Mouse (Mus musculus): ENCODE results near the gene P4htm. TPM values are rescaled to one million over a fixed set of nuclear protein-coding genes. Genes with fewer than 3 reads are reported as not detected.
"Not testable (repeated sequence)": the region's sequence is repeated elsewhere in the genome, so short reads cannot be mapped to it uniquely, and the experiment has no call there.

P4htm gene
- polyA plus RNA-seq, 1 experiment from 2014 or later, result 16.4 TPM

- not testable (repeated sequence) for H3K4me3 ChIP-seq; H3K27ac ChIP-seq (replicated peaks); H3K4me2 ChIP-seq (replicated peaks); H3K9ac ChIP-seq (replicated peaks); H3K9me3 ChIP-seq; ATAC-seq (ENCODE audit: low FRiP score, low read depth); H3K27me3 ChIP-seq; H3K4me1 ChIP-seq
- 95% methylated on average over 5 of the region's 5 CpGs for WGBS
- H3K36me3 ChIP-seq, result peaks cover 95% of the 10 kb centered on the region
These were observed 10.5 kb upstream of the P4htm start for GRCm38 (mm10) chr9:108607929-108608328.

GRCm38 (mm10) chr9:108601986-108602385 is 4.5 kb upstream of the P4htm start:
- no peak overlapping the region for H3K27ac ChIP-seq (replicated peaks)
- no peak overlapping the region for H3K9ac ChIP-seq (replicated peaks)
- peaks cover 3% of the 10 kb centered on the region for H3K4me1 ChIP-seq
- WGBS, result 91% methylated on average over 4 of the region's 4 CpGs
- H3K4me2 ChIP-seq (replicated peaks), result no peak overlapping the region
- peaks cover 49% of the 10 kb centered on the region for H3K36me3 ChIP-seq
- no peaks in the 10 kb centered on the region for H3K9me3 ChIP-seq
- H3K27me3 ChIP-seq, result no peaks in the 10 kb centered on the region
- ATAC-seq (ENCODE audit: low FRiP score, low read depth), result no peak
- no peak overlapping the region for H3K4me3 ChIP-seq

DNA sequence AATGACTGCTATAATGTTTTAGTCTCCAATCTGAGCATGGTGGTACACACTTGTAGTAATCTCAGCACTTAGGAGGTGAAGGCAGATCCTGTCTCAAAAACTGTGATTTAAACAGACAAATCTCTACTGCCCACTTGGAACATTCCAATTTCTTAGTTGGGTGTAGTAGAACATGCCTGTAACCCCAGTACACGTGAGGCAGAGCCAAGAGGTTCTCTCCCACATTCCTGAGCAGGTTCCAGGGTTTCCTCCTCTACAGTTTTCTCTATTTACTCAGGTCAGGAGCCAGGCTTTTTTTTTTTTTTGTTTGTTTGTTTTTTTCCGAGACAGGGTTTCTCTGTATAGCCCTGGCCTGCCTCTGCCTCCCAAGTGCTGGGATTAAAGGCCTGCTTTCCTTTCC is 2.5 kb upstream of the P4htm start:
- no peaks in the 10 kb centered on the region for H3K27me3 ChIP-seq
- WGBS, result 59% methylated on average over 2 of the region's 2 CpGs
- H3K9me3 ChIP-seq, result no peaks in the 10 kb centered on the region
- H3K9ac ChIP-seq (replicated peaks), result no peak overlapping the region
- ATAC-seq (ENCODE audit: low FRiP score, low read depth), result no peak
- peaks cover 15% of the 10 kb centered on the region for H3K4me1 ChIP-seq
- peaks cover 31% of the 10 kb centered on the region for H3K36me3 ChIP-seq
- H3K4me2 ChIP-seq (replicated peaks), result no peak overlapping the region
- H3K4me3 ChIP-seq, result no peak overlapping the region
- no peak overlapping the region for H3K27ac ChIP-seq (replicated peaks)

DNA sequence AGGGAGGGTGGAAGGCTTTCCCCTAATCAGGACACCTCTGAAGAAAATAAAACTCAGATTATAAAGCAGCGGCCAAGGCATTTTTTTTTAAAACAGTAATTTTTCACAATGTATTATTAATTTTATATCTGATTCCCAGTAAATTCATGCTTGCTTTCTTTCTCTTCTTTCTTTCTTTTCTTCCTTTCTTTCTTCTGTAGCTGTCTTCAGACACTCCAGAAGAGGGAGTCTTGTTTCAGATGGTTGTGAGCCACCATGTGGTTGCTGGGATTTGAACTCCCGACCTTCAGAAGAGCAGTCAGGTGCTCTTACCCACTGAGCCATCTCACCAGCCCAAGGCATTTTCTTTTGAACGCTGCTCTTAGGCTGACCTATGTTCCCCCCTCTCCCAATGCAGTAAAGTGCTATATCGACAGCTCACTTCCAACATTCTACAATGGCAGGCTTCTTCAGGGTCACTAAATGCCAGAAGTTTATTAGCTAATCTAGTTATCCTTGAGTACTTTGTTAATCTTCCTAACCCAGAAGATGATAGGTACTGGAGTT is 1.6 kb upstream of the P4htm start:
- Histone ChIP-seq H3K9me3 (no peaks in the 10 kb centered on the region), H3K36me3 (peaks cover 22% of the 10 kb centered on the region), H3K27me3 (no peaks in the 10 kb centered on the region), H3K4me3 (no peak overlapping the region), H3K27ac (replicated peaks) (no peak overlapping the region), H3K4me2 (replicated peaks) (no peak overlapping the region), H3K4me1 (peaks cover 15% of the 10 kb centered on the region), H3K9ac (replicated peaks) (no peak overlapping the region)
- WGBS, result 80% methylated on average over 4 of the region's 4 CpGs
- no peak for ATAC-seq (ENCODE audit: low FRiP score, low read depth)

- Histone ChIP-seq H3K36me3 (no peaks in the 10 kb centered on the region), H3K4me3 (no peak overlapping the region), H3K27me3 (peaks cover 16% of the 10 kb centered on the region; the same call in 1 of the 2 replicates), H3K9me3 (no peaks in the 10 kb centered on the region), H3K4me2 (replicated peaks) (no peak overlapping the region), H3K9ac (replicated peaks) (no peak overlapping the region), H3K27ac (replicated peaks) (no peak overlapping the region), H3K4me1 (peaks cover 21% of the 10 kb centered on the region)
- 92% methylated on average over 3 of the region's 3 CpGs for WGBS
- ATAC-seq (ENCODE audit: low FRiP score, low read depth), result no peak
These were observed 3.1 kb downstream of the P4htm start for GRCm38 (mm10) chr9:108594354-108594753.

DNA sequence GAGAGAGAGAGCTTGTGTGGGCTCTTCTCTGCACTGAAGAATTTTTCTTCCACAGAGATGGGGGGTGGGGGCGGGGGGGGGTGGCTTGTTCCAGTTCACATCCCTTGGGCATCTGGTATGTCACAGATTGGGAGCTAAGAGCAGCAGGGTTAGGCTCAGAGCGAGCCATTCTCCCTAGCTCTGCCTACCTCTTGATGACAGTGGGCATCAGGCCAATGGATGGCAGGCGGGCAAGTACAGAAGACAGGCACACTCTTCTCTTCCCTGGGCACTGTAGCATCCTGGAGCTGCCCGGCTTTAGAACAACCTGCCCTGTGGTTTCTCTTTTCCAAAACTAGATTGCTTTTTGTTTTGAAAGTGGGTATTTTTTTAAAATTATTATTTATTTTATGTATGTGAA is 6.0 kb downstream of the P4htm start:
- Histone ChIP-seq H3K27ac (replicated peaks) (no peak overlapping the region), H3K4me2 (replicated peaks) (no peak overlapping the region), H3K9me3 (no peaks in the 10 kb centered on the region), H3K36me3 (no peaks in the 10 kb centered on the region), H3K27me3 (peaks cover 20% of the 10 kb centered on the region; the same call in 1 of the 2 replicates), H3K4me1 (peaks cover 42% of the 10 kb centered on the region), H3K4me3 (no peak overlapping the region), H3K9ac (replicated peaks) (no peak overlapping the region)
- WGBS, result 90% methylated on average over 4 of the region's 4 CpGs
- no peak for ATAC-seq (ENCODE audit: low FRiP score, low read depth)

GRCm38 (mm10) chr9:108589229-108589628 is 8.2 kb downstream of the P4htm start:
- 75% methylated on average over 5 of the region's 5 CpGs for WGBS
- Histone ChIP-seq H3K4me2 (replicated peaks) (no peak overlapping the region), H3K27ac (replicated peaks) (peak overlapping the region; percentile 99), H3K36me3 (no peaks in the 10 kb centered on the region), H3K4me3 (no peak overlapping the region), H3K4me1 (peaks cover 40% of the 10 kb centered on the region), H3K27me3 (peaks cover 20% of the 10 kb centered on the region; the same call in 1 of the 2 replicates), H3K9me3 (no peaks in the 10 kb centered on the region), H3K9ac (replicated peaks) (no peak overlapping the region)
- no peak for ATAC-seq (ENCODE audit: low FRiP score, low read depth)

GRCm38 (mm10) chr9:108587571-108588180 is 9.8 kb downstream of the P4htm start:
- Histone ChIP-seq H3K36me3 (peaks cover 6% of the 10 kb centered on the region; the same call in 1 of the 2 replicates), H3K27me3 (peaks cover 28% of the 10 kb centered on the region; the same call in 1 of the 2 replicates), H3K4me1 (peaks cover 40% of the 10 kb centered on the region), H3K9ac (replicated peaks) (peak overlapping the region; percentile 39), H3K9me3 (no peaks in the 10 kb centered on the region), H3K4me3 (peak overlapping the region; percentile 27), H3K27ac (replicated peaks) (peak overlapping the region; percentile 99), H3K4me2 (replicated peaks) (peak overlapping the region; percentile 53)
- under 1% methylated on average over 14 of the region's 14 CpGs for WGBS
- peak; percentile 98 for ATAC-seq (ENCODE audit: low FRiP score, low read depth)

- WGBS, result 54% methylated on average over 5 of the region's 5 CpGs
- Histone ChIP-seq H3K36me3 (peaks cover 39% of the 10 kb centered on the region), H3K27ac (replicated peaks) (peak overlapping the region; percentile 97), H3K9ac (replicated peaks) (peak overlapping the region; percentile 94), H3K4me3 (peak overlapping the region; percentile 83), H3K4me2 (replicated peaks) (peak overlapping the region; percentile 89), H3K27me3 (peaks cover 32% of the 10 kb centered on the region), H3K4me1 (peaks cover 47% of the 10 kb centered on the region), H3K9me3 (no peaks in the 10 kb centered on the region)
- ATAC-seq (ENCODE audit: low FRiP score, low read depth), result no peak
These were observed 18.1 kb downstream of the P4htm start for GRCm38 (mm10) chr9:108579344-108579690.

DNA sequence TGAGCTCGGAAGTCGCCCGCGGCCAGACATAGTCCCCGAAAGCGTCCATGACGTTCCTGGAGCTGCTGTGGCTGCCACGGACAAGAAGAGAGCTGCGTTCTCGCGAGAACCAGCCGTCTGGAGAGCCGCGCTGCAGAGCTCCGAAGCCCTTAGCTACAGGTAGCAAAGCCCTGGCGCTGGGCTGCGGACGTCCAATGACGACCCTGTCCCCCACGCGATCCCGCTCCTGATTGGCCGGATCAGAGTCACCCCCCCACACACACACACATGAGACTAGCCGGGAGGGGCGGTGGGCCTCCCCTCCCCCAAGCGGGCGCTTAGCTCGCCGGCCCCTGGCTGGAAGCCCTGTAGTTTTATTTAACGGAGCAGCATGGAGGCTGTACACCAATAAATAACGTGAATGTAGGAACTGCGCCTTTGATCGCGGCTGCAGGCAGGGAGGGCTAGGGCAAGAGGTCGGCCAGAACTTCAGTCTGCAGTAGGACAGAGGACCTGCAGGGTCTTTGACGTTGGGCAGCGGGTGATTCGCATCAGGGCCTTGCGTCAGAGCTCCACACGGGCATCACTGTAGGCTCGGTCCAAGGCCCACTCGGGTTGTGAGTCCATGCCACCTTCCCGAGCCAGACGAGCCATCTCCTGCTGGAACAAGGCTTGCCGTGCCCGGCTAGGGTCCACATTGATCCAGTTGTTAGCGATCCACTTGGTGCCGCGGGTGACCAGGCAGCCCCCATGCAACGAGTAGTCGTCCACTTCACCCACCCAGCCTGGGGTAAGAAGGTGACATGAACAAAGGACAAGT is 18.7 kb downstream of the P4htm start, which contains the start of gene Wdr6:
Wdr6 (minus strand) TSS at position 195 of the 799 bp plus-strand sequence.
- Histone ChIP-seq H3K36me3 (peaks cover 40% of the 10 kb centered on the region), H3K4me1 (peaks cover 53% of the 10 kb centered on the region), H3K9ac (replicated peaks) (peak within 1 kb of the TSS; percentile 94), H3K27me3 (peaks cover 32% of the 10 kb centered on the region), H3K4me2 (replicated peaks) (peak within 1 kb of the TSS; percentile 89), H3K4me3 (peak within 1 kb of the TSS; percentile 83), H3K9me3 (no peaks in the 10 kb centered on the region), H3K27ac (replicated peaks) (peak within 1 kb of the TSS; percentile 97)
- 3% methylated on average over 51 of the region's 51 CpGs for WGBS
- ATAC-seq (ENCODE audit: low FRiP score, low read depth), result peak; percentile 97

DNA sequence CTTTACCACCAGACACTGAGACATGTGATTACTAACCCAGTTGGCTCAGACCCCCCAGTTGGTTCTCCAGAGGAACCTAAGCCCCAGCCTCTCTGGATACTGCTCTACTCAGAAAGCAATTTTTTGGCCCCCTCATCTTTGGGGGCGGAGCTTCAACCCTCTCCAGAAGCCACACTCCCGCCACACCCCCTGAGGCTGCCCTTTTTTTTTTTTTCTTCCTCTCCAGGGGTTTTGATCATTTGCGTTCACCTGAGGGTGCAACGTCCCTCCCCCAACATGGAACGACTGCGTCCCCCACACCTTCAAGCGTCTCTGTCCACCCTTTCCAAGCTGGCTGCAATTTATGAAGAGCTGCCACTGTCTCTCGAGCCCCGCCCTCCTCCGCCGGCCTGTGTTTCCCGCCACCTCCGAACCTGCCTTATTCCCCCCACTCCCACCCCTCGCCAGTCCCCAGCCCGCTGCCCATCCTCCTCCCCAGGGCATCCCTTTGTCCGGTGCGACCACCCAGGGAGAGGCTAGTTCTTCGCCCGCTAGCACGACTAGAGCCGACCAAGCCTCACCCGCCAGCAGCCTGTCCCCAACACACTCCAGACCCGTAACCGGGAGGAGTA is 19.4 kb downstream of the P4htm start:
- under 1% methylated on average over 23 of the region's 24 CpGs for WGBS
- peak; percentile 75 for ATAC-seq (ENCODE audit: low FRiP score, low read depth)
- peak overlapping the region; percentile 83 for H3K4me3 ChIP-seq
- peak overlapping the region; percentile 97 for H3K27ac ChIP-seq (replicated peaks)
- H3K9me3 ChIP-seq, result no peaks in the 10 kb centered on the region
- H3K27me3 ChIP-seq, result peaks cover 28% of the 10 kb centered on the region
- H3K4me2 ChIP-seq (replicated peaks), result peak overlapping the region; percentile 89
- H3K4me1 ChIP-seq, result peaks cover 59% of the 10 kb centered on the region
- H3K9ac ChIP-seq (replicated peaks), result peak overlapping the region; percentile 94
- H3K36me3 ChIP-seq, result peaks cover 44% of the 10 kb centered on the region

DNA sequence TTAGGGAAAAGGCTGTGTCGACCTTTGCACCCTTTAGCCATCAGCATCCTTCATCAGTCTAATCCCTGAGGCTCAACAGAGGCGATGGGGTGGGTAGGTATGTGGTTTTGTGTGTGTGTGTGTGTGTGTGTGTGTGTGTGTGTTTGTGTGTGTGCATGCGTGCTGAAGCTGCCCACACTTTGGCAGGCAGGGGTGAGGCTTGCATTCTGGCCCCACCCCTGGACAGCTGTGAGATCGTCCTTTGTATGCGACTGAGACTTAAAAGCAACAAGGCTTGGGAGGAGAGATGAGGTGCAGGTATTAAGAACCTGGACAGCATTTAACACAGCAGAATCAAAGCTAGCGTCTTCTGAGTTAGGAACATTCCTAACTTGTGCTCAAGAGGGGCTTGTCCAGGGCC is 20.4 kb downstream of the P4htm start:
- peaks cover 46% of the 10 kb centered on the region for H3K36me3 ChIP-seq
- H3K4me2 ChIP-seq (replicated peaks), result peak overlapping the region; percentile 89
- WGBS, result 61% methylated on average over 6 of the region's 6 CpGs
- no peak for ATAC-seq (ENCODE audit: low FRiP score, low read depth)
- H3K27ac ChIP-seq (replicated peaks), result no peak overlapping the region
- H3K27me3 ChIP-seq, result peaks cover 22% of the 10 kb centered on the region
- H3K4me3 ChIP-seq, result peak overlapping the region; percentile 83
- H3K9ac ChIP-seq (replicated peaks), result peak overlapping the region; percentile 94
- H3K4me1 ChIP-seq, result peaks cover 59% of the 10 kb centered on the region
- no peaks in the 10 kb centered on the region for H3K9me3 ChIP-seq

Measured in midbrain, embryonic 12.5 days (tissue).